Mouse (Mus musculus) frontal cortex, adult (tissue): ENCODE data around the gene Armc9.

ENCODE experiments used
- ATAC-seq: cut with Nextera tagmentation; 2 replicates; pipeline ENCODE4 v1.9.2; 2017; ENCODE audit warnings: mild to moderate bottlenecking, moderate library complexity, mixed read lengths; ENCODE audit not compliant: low TSS enrichment

The Armc9 gene

GRCm38 (mm10) chr1:86174602-86175001, 20.0 kb downstream of the Armc9 start:
- no peak for ATAC-seq

GRCm38 (mm10) chr1:86176066-86176465, 21.5 kb downstream of the Armc9 start:
- ATAC-seq, result no peak

GRCm38 (mm10) chr1:86178462-86179253, 24.1 kb downstream of the Armc9 start:
- peak; percentile 87 for ATAC-seq

- ATAC-seq, result no peak
These were observed 27.6 kb downstream of the Armc9 start for GRCm38 (mm10) chr1:86182004-86182709.

GRCm38 (mm10) chr1:86183577-86184263, 29.1 kb downstream of the Armc9 start:
- no peak for ATAC-seq

- ATAC-seq, result no peak
These were observed 32.2 kb downstream of the Armc9 start for GRCm38 (mm10) chr1:86186762-86187161.

- no peak for ATAC-seq
These were observed 33.3 kb downstream of the Armc9 start for GRCm38 (mm10) chr1:86187856-86188255.

GRCm38 (mm10) chr1:86188271-86188670, 33.7 kb downstream of the Armc9 start:
- ATAC-seq, result 0 out of 2 replicates have a peak, but pooled peaks have one; percentile 16

GRCm38 (mm10) chr1:86189034-86189702, 34.6 kb downstream of the Armc9 start:
- no peak for ATAC-seq

- no peak for ATAC-seq
These were observed 36.3 kb downstream of the Armc9 start for GRCm38 (mm10) chr1:86190843-86191242.

- ATAC-seq, result no peak
These were observed 39.5 kb downstream of the Armc9 start for GRCm38 (mm10) chr1:86194044-86194443.

GRCm38 (mm10) chr1:86198276-86198675, 43.7 kb downstream of the Armc9 start:
- ATAC-seq, result peak; percentile 65

- no peak for ATAC-seq
These were observed 44.4 kb downstream of the Armc9 start for GRCm38 (mm10) chr1:86199026-86199425.

GRCm38 (mm10) chr1:86201312-86201711, 46.7 kb downstream of the Armc9 start:
- ATAC-seq, result no peak

- ATAC-seq, result peak; percentile 77
These were observed 48.1 kb downstream of the Armc9 start for GRCm38 (mm10) chr1:86202617-86203219.

- no peak for ATAC-seq
These were observed 56.1 kb downstream of the Armc9 start for GRCm38 (mm10) chr1:86210676-86211075.

- no peak for ATAC-seq
These were observed 56.9 kb downstream of the Armc9 start for GRCm38 (mm10) chr1:86211498-86211897.

GRCm38 (mm10) chr1:86212731-86213130, 58.2 kb downstream of the Armc9 start:
- ATAC-seq, result no peak

GRCm38 (mm10) chr1:86214158-86214557, 59.6 kb downstream of the Armc9 start:
- ATAC-seq, result peak; percentile 90

GRCm38 (mm10) chr1:86215297-86215696, 60.7 kb downstream of the Armc9 start:
- ATAC-seq, result no peak

GRCm38 (mm10) chr1:86216412-86216811, 61.8 kb downstream of the Armc9 start:
- no peak for ATAC-seq

GRCm38 (mm10) chr1:86217976-86218375, 63.4 kb downstream of the Armc9 start:
- ATAC-seq, result no peak
